Mouse (Mus musculus): ENCODE data around the gene Aurkb. TPM values are rescaled to one million over a fixed set of nuclear protein-coding genes. Genes with fewer than 3 reads are reported as not detected.
"Not testable (repeated sequence)": the region's sequence is repeated elsewhere in the genome, so short reads cannot be mapped to it uniquely, and the experiment has no call there.

Gene Aurkb
- polyA plus RNA-seq (2012; rRNA removed), result 41.4 and 42.9 TPM in 2 replicates

- Histone ChIP-seq H3K4me1 (ENCODE audit: control insufficient read depth, insufficient read depth, insufficient read length) (peaks cover 6% of the 10 kb centered on the region; the same call in 1 of the 2 replicates), H3K4me3 (ENCODE audit: extremely low read depth, insufficient read depth, insufficient read length) (peak within 1 kb of the TSS; percentile 81), H3K27me3 (ENCODE audit: control insufficient read depth, insufficient read depth, low read length) (no peaks in the 10 kb centered on the region), H3K36me3 (ENCODE audit: control insufficient read depth, insufficient read depth, low read length) (no peaks in the 10 kb centered on the region), H3K27ac (ENCODE audit: insufficient read depth, low read length) (peak within 1 kb of the TSS; percentile 99)
- peak; percentile 78 to 80 for DNase-seq (ENCODE audit: low read depth in 1 of 2, low spot score in 2 of 2)
- no peak for TF ChIP-seq CTCF (IDR thresholded peaks at IDR 0.05; ENCODE audit: extremely low read depth, insufficient read depth, insufficient read length, insufficient replicate concordance)
- no peak for TF ChIP-seq POLR2A (IDR thresholded peaks at IDR 0.05; ENCODE audit: low read depth, low read length)
- under 1% methylated on average over 54 of the region's 54 CpGs for WGBS
These were observed at the start of gene Aurkb for GRCm38 (mm10) chr11:69045531-69046394. Gene Aurkb (plus strand): TSS chr11:69045647.

- no peak for DNase-seq (ENCODE audit: low read depth in 1 of 2, low spot score in 2 of 2)
- Histone ChIP-seq H3K36me3 (ENCODE audit: control insufficient read depth, insufficient read depth, low read length) (peaks cover 31% of the 10 kb centered on the region), H3K27ac (ENCODE audit: insufficient read depth, low read length) (no peak overlapping the region), H3K4me1 (ENCODE audit: control insufficient read depth, insufficient read depth, insufficient read length) (no peaks in the 10 kb centered on the region), H3K27me3 (ENCODE audit: control insufficient read depth, insufficient read depth, low read length) (no peaks in the 10 kb centered on the region), H3K4me3 (ENCODE audit: extremely low read depth, insufficient read depth, insufficient read length) (no peak overlapping the region)
- WGBS, result 88% methylated on average over 4 of the region's 4 CpGs
- no peak for TF ChIP-seq POLR2A (IDR thresholded peaks at IDR 0.05; ENCODE audit: low read depth, low read length)
- no peak for TF ChIP-seq CTCF (IDR thresholded peaks at IDR 0.05; ENCODE audit: extremely low read depth, insufficient read depth, insufficient read length, insufficient replicate concordance)
These were observed 48.4 kb upstream of the Aurkb start for GRCm38 (mm10) chr11:68997080-68997479.

DNA sequence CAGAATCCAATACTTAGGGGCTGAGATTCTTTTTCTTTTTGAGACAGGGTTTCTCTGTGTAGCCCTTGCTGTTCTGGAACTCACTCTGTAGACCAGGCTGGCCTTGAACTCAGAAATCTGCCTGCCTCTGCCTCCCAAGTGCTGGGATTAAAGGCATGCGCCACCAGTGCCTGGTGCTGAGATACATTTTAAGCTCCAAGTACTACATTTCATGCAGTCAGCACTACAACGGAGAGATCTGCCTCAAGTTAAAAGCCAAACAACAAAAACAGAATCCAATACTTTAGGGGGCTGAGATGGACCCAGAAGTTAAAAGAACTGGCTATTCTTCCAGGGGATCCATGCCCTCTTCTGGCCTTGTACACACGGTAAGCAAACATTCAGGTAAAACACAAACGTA lies 42.7 kb upstream of the Aurkb start:
- 97% methylated on average over 4 of the region's 4 CpGs for WGBS
- H3K36me3 ChIP-seq (ENCODE audit: control insufficient read depth, insufficient read depth, low read length), result peaks cover 24% of the 10 kb centered on the region

GRCm38 (mm10) chr11:69003592-69003991 lies 41.9 kb upstream of the Aurkb start:
- Histone ChIP-seq H3K27ac (ENCODE audit: insufficient read depth, low read length) (no peak overlapping the region), H3K36me3 (ENCODE audit: control insufficient read depth, insufficient read depth, low read length) (peaks cover 24% of the 10 kb centered on the region), H3K27me3 (ENCODE audit: control insufficient read depth, insufficient read depth, low read length) (no peaks in the 10 kb centered on the region), H3K4me1 (ENCODE audit: control insufficient read depth, insufficient read depth, insufficient read length) (no peaks in the 10 kb centered on the region), H3K4me3 (ENCODE audit: extremely low read depth, insufficient read depth, insufficient read length) (no peak overlapping the region)
- TF ChIP-seq POLR2A (IDR thresholded peaks at IDR 0.05; ENCODE audit: low read depth, low read length), result no peak
- no peak for TF ChIP-seq CTCF (IDR thresholded peaks at IDR 0.05; ENCODE audit: extremely low read depth, insufficient read depth, insufficient read length, insufficient replicate concordance)
- 74% methylated on average over 4 of the region's 4 CpGs for WGBS
- no peak for DNase-seq (ENCODE audit: low read depth in 1 of 2, low spot score in 2 of 2)

More for the DNA sequence above, 42.7 kb upstream of the Aurkb start:
- DNase-seq (ENCODE audit: low read depth in 1 of 2, low spot score in 2 of 2); H3K4me1 ChIP-seq (ENCODE audit: control insufficient read depth, insufficient read depth, insufficient read length); H3K27ac ChIP-seq (ENCODE audit: insufficient read depth, low read length); H3K4me3 ChIP-seq (ENCODE audit: extremely low read depth, insufficient read depth, insufficient read length); H3K27me3 ChIP-seq (ENCODE audit: control insufficient read depth, insufficient read depth, low read length): not testable (repeated sequence)

DNA sequence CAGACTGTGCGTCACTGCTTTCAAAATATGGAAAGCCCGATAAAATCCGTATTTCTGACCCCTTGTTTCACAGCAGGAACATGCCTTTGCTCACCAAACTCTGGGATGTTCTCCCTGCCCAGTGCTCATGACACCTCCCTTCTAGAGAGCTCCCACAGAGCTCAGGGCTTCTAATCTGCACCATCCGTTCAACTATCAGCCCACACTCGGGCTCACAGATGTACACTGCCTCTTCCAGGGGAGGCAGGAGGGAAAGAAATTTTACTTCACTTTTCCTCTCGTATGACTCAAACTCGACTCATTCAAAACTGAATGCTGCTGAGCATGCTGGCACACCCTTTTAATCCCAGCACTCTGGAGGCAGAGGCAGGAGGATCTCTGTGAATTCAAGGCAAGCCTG lies 40.3 kb upstream of the Aurkb start:
- TF ChIP-seq CTCF (IDR thresholded peaks at IDR 0.05; ENCODE audit: extremely low read depth, insufficient read depth, insufficient read length, insufficient replicate concordance), result no peak
- no peak for TF ChIP-seq POLR2A (IDR thresholded peaks at IDR 0.05; ENCODE audit: low read depth, low read length)
- Histone ChIP-seq H3K36me3 (ENCODE audit: control insufficient read depth, insufficient read depth, low read length) (peaks cover 18% of the 10 kb centered on the region), H3K4me1 (ENCODE audit: control insufficient read depth, insufficient read depth, insufficient read length) (no peaks in the 10 kb centered on the region), H3K27ac (ENCODE audit: insufficient read depth, low read length) (no peak overlapping the region), H3K4me3 (ENCODE audit: extremely low read depth, insufficient read depth, insufficient read length) (no peak overlapping the region), H3K27me3 (ENCODE audit: control insufficient read depth, insufficient read depth, low read length) (no peaks in the 10 kb centered on the region)
- WGBS, result 82% methylated on average over 7 of the region's 7 CpGs
- no peak for DNase-seq (ENCODE audit: low read depth in 1 of 2, low spot score in 2 of 2)

DNA sequence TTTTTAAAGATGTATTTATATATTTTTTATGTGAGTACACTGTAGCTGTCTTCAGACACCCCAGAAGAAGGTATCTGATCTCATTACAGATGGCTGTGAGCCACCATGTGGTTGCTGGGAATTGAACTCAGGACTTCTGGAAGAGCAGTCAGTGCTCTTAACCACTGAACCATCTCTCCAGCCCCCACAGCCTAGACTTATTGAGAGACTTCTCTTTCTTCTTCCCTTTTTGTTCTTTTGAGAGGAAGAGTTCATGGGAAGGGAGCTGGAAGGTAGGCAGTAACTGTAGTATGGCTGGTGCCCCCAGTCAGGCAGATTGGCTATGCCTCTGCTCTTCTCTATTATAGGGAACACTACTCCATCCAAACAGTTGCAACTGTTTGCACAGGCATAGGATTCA lies 38.9 kb upstream of the Aurkb start:
- H3K27me3 ChIP-seq (ENCODE audit: control insufficient read depth, insufficient read depth, low read length); DNase-seq (ENCODE audit: low read depth in 1 of 2, low spot score in 2 of 2); H3K36me3 ChIP-seq (ENCODE audit: control insufficient read depth, insufficient read depth, low read length); H3K27ac ChIP-seq (ENCODE audit: insufficient read depth, low read length); H3K4me3 ChIP-seq (ENCODE audit: extremely low read depth, insufficient read depth, insufficient read length); H3K4me1 ChIP-seq (ENCODE audit: control insufficient read depth, insufficient read depth, insufficient read length): not testable (repeated sequence)
